Mouse (Mus musculus) 3134 (cell line): ENCODE measurements around the gene Slc35g1.

Experiments used
- DNase-seq: peaks from one replicate; pipeline ENCODE4 v3.0.0-alpha.2; 2011; ENCODE audit warnings: low spot score; ENCODE audit not compliant: insufficient read length; ENCODE audit errors: extremely low read depth

Gene Slc35g1

GRCm38 (mm10) chr19:38395701-38396632, at the start of gene Slc35g1:
Slc35g1 (plus strand) TSS chr19:38395980.
- peak; percentile 87 for DNase-seq

- DNase-seq = no peak
Observed at GRCm38 (mm10) chr19:38348271-38349012, 47.3 kb upstream of the Slc35g1 start.

GRCm38 (mm10) chr19:38349013-38349341, 46.8 kb upstream of the Slc35g1 start:
- no peak for DNase-seq

GRCm38 (mm10) chr19:38351202-38351601, 44.6 kb upstream of the Slc35g1 start:
- no peak for DNase-seq

GRCm38 (mm10) chr19:38351728-38352127, 44.1 kb upstream of the Slc35g1 start:
- no peak for DNase-seq

GRCm38 (mm10) chr19:38352495-38353130, 43.2 kb upstream of the Slc35g1 start:
- DNase-seq = peak; percentile 25

GRCm38 (mm10) chr19:38354279-38354678, 41.5 kb upstream of the Slc35g1 start:
- DNase-seq = no peak

GRCm38 (mm10) chr19:38354819-38355360, 40.9 kb upstream of the Slc35g1 start:
- DNase-seq = no peak

GRCm38 (mm10) chr19:38356211-38356828, 39.5 kb upstream of the Slc35g1 start:
- DNase-seq = no peak

GRCm38 (mm10) chr19:38357956-38358623, 37.7 kb upstream of the Slc35g1 start:
- DNase-seq = no peak

- no peak for DNase-seq
Observed at GRCm38 (mm10) chr19:38359287-38359686, 36.5 kb upstream of the Slc35g1 start.

GRCm38 (mm10) chr19:38361850-38362249, 33.9 kb upstream of the Slc35g1 start:
- no peak for DNase-seq

- no peak for DNase-seq
Observed at GRCm38 (mm10) chr19:38363358-38363757, 32.4 kb upstream of the Slc35g1 start.

- no peak for DNase-seq
Observed at GRCm38 (mm10) chr19:38363879-38364659, 31.7 kb upstream of the Slc35g1 start.

GRCm38 (mm10) chr19:38364939-38365614, 30.7 kb upstream of the Slc35g1 start:
- no peak for DNase-seq

- no peak for DNase-seq
Observed at GRCm38 (mm10) chr19:38372460-38373102, 23.2 kb upstream of the Slc35g1 start.

GRCm38 (mm10) chr19:38373371-38373770, 22.4 kb upstream of the Slc35g1 start:
- no peak for DNase-seq

- DNase-seq = no peak
Observed at GRCm38 (mm10) chr19:38383769-38384168, 12.0 kb upstream of the Slc35g1 start.
